In the genomic region with DNA sequence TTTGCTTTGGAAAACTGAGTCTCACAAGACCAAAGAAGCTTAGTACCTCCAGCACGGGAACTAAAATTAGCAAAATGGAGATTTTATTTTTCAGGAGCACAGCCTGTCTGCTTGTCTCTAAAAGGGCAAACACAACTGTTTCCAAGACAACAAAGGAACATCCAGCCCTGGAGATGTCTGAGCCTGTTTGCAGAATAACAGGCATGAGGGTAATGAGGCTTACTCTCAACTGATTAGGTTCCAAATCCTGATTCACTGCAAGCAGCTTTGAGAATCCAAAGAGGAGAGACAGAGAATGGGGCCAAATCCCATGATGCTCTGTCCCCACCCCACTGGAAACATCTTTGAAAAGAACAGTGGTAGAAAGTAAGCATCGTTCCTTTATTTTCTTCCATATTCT, we compare ENCODE assay signal across 18 mouse cellular contexts.
"Had no signal": no experiment of that assay in that cellular context is flagged by ENCODE, and none has a peak within 500 bp of the region (broad histone marks: within the 10 kb centered on the region; RNA-seq: fewer than 3 reads in every experiment).

No protein-coding gene starts in this region.

- H3K36me3 ChIP-seq: kidney, embryonic 15.5 days; limb, embryonic 12.5 days; limb, embryonic 15.5 days; liver, embryonic 15.5 days; lung, embryonic 15.5 days; midbrain, embryonic 10.5 days; midbrain, embryonic 13.5 days had no signal

- ATAC-seq: midbrain, embryonic 13.5 days had no signal

- H3K9me3 ChIP-seq: kidney, embryonic 15.5 days; limb, embryonic 12.5 days; limb, embryonic 15.5 days; liver, embryonic 15.5 days; lung, embryonic 15.5 days; megakaryocyte, embryonic 14.5 days; midbrain, embryonic 10.5 days; midbrain, embryonic 13.5 days had no signal

- H3K27ac ChIP-seq: kidney, embryonic 15.5 days; limb, embryonic 12.5 days; limb, embryonic 15.5 days; liver, embryonic 15.5 days; lung, embryonic 15.5 days; midbrain, embryonic 10.5 days; midbrain, embryonic 13.5 days had no signal

- H3K4me1 ChIP-seq: kidney, embryonic 15.5 days; limb, embryonic 12.5 days; limb, embryonic 15.5 days; liver, embryonic 15.5 days; lung, embryonic 15.5 days; megakaryocyte, embryonic 14.5 days; midbrain, embryonic 10.5 days; midbrain, embryonic 13.5 days had no signal

- DNase-seq: kidney, adult 8-10 months; kidney, postnatal 10 days; kidney, postnatal 36 days; left cerebral cortex, postnatal 4 days; lung, adult 18-20 months; lung, postnatal 10 days; lung, postnatal 36 days; thymus, adult 18-20 months; thymus, postnatal 36 days had no signal

- H3K27me3 ChIP-seq: kidney, embryonic 15.5 days; limb, embryonic 12.5 days; limb, embryonic 15.5 days; liver, embryonic 15.5 days; lung, embryonic 15.5 days; megakaryocyte, embryonic 14.5 days; midbrain, embryonic 13.5 days had no signal

- H3K9ac ChIP-seq: kidney, embryonic 15.5 days; limb, embryonic 12.5 days; limb, embryonic 15.5 days; liver, embryonic 15.5 days; lung, embryonic 15.5 days; midbrain, embryonic 13.5 days had no signal

- H3K4me3 ChIP-seq: kidney, embryonic 15.5 days; limb, embryonic 12.5 days; limb, embryonic 15.5 days; liver, embryonic 15.5 days; lung, embryonic 15.5 days; megakaryocyte, embryonic 14.5 days; midbrain, embryonic 10.5 days; midbrain, embryonic 13.5 days had no signal

- H3K4me2 ChIP-seq: kidney, embryonic 15.5 days; limb, embryonic 12.5 days; limb, embryonic 15.5 days; liver, embryonic 11.5 days; liver, embryonic 15.5 days; lung, embryonic 15.5 days; midbrain, embryonic 13.5 days had no signal
